Mouse (Mus musculus): ENCODE measurements at regions not wholly inside any gene's neighbourhood (a gene's known extent, or its start where the extent isn't known, plus 50 kb on each side); places are given as distances from the start of the nearest gene placed in this dataset.

- no peak for TF ChIP-seq CTCF (IDR thresholded peaks at IDR 0.05; ENCODE audit: borderline replicate concordance, insufficient read depth, low read length)
- no peak for TF ChIP-seq POLR2A (IDR thresholded peaks at IDR 0.05; ENCODE audit: low read depth, low read length)
Observed at GRCm38 (mm10) chr8:127939986-127940359, 418.4 kb upstream of the Nrp1 start.
